Mouse (Mus musculus) midbrain, embryonic 16.5 days (tissue): ENCODE data around the gene Slc2a10. TPM values are rescaled to one million over a fixed set of nuclear protein-coding genes. Genes with fewer than 3 reads are reported as not detected.

Experiments used
- ATAC-seq: fragments of 200-750 bp; cut with Nextera tagmentation; 2 replicates; pipeline ENCODE4 v1.8.0; 2017; ENCODE audit warnings: moderate TSS enrichment
- H3K27ac ChIP-seq: fragments of 300-500 bp; sonication (generic); 2 replicates; pipeline ENCODE4 v1.5.1; 2014; ENCODE audit warnings: mild to moderate bottlenecking, low read length, mixed read lengths
- H3K27me3 ChIP-seq: fragments of 300-500 bp; sonication (generic); 2 replicates; pipeline ENCODE4 v1.6.1; 2014; ENCODE audit warnings: low read depth, low read length, mixed read lengths; ENCODE audit not compliant: control insufficient read depth, insufficient read depth
- H3K36me3 ChIP-seq: fragments of 300-500 bp; sonication (generic); 2 replicates; pipeline ENCODE4 v1.6.1; 2014; ENCODE audit warnings: mild to moderate bottlenecking, low read length, moderate library complexity, mixed read lengths; ENCODE audit not compliant: control insufficient read depth, insufficient read depth
- H3K4me1 ChIP-seq: fragments of 300-500 bp; sonication (generic); 2 replicates; pipeline ENCODE4 v1.6.1; 2014; ENCODE audit warnings: mild to moderate bottlenecking, low read length, mixed read lengths; ENCODE audit not compliant: control insufficient read depth, insufficient read depth
- H3K4me2 ChIP-seq: fragments of 300-500 bp; sonication (generic); 2 replicates; pipeline ENCODE4 v1.6.1; 2014; ENCODE audit warnings: mild to moderate bottlenecking, low read length, mixed read lengths
- H3K4me3 ChIP-seq: fragments of 300-500 bp; sonication (generic); 2 replicates; pipeline ENCODE4 v1.5.1; 2014; ENCODE audit warnings: low read depth, mild to moderate bottlenecking, low read length, moderate library complexity, mixed read lengths
- H3K9ac ChIP-seq: fragments of 300-500 bp; sonication (generic); 2 replicates; pipeline ENCODE4 v1.6.1; 2014; ENCODE audit warnings: low read depth, low read length, mixed read lengths
- H3K9me3 ChIP-seq: fragments of 300-500 bp; sonication (generic); replicated peaks from 2 replicates; pipeline ENCODE4 v1.6.1; 2014; ENCODE audit warnings: mild to moderate bottlenecking, low read length, mixed read lengths; ENCODE audit not compliant: control insufficient read depth, poor library complexity, severe bottlenecking
- WGBS: fragments of 180-500 bp; shearing (Covaris S2); extraction: QIAGEN DNeasy Blood & Tissue Kit; methylation state at CpG from one replicate; pipeline ENCODE4 v1.1.7; 2014; 5-methylcytosine and 5-hydroxymethylcytosine counted together
- polyA plus RNA-seq: library from polyadenylated mRNA; unstranded; fragments of >200 nt; fragmentation: Nextera tagmentation; extraction: Ambion mirVana; gene quantifications from 2 replicates; pipeline ENCODE4 v1.2.1, GENCODE M21; 2015

Slc2a10 gene
- 1.7 and 1.9 TPM in 2 replicates for polyA plus RNA-seq

GRCm38 (mm10) chr2:165503259-165504203 is at the start of gene Slc2a10:
TSS of gene Slc2a10 (plus strand) at chr2:165503787.
- Histone ChIP-seq H3K27ac (no peak within 1 kb of the TSS), H3K4me2 (peak within 1 kb of the TSS; percentile 46), H3K9me3 (no peaks in the 10 kb centered on the region), H3K9ac (0 out of 2 replicates have a peak within 1 kb of the TSS, but pooled peaks have one; percentile 12), H3K36me3 (no peaks in the 10 kb centered on the region), H3K4me3 (peak within 1 kb of the TSS; percentile 18; the same call in 1 of the 2 replicates), H3K4me1 (peaks cover 10% of the 10 kb centered on the region), H3K27me3 (no peaks in the 10 kb centered on the region)
- peak; percentile 64 for ATAC-seq
- 6% methylated on average over 23 of the region's 32 CpGs for WGBS

GRCm38 (mm10) chr2:165456710-165457109 is 46.9 kb upstream of the Slc2a10 start:
- no peaks in the 10 kb centered on the region for H3K9me3 ChIP-seq
- H3K4me1 ChIP-seq: no peaks in the 10 kb centered on the region
- no peak overlapping the region for H3K4me2 ChIP-seq
- H3K27me3 ChIP-seq: no peaks in the 10 kb centered on the region; the same call in 1 of the 2 replicates
- ATAC-seq: no peak
- H3K36me3 ChIP-seq: no peaks in the 10 kb centered on the region
- no peak overlapping the region for H3K4me3 ChIP-seq
- no peak overlapping the region for H3K27ac ChIP-seq
- no peak overlapping the region for H3K9ac ChIP-seq
- 57% methylated on average over 2 of the region's 2 CpGs for WGBS

GRCm38 (mm10) chr2:165458189-165458588 is 45.4 kb upstream of the Slc2a10 start:
- H3K9me3 ChIP-seq: no peaks in the 10 kb centered on the region
- H3K4me1 ChIP-seq: no peaks in the 10 kb centered on the region
- no peaks in the 10 kb centered on the region; the same call in 1 of the 2 replicates for H3K27me3 ChIP-seq
- H3K36me3 ChIP-seq: no peaks in the 10 kb centered on the region
- no peak overlapping the region for H3K9ac ChIP-seq
- no peak overlapping the region for H3K4me2 ChIP-seq
- WGBS: 41% methylated on average over 5 of the region's 5 CpGs
- H3K27ac ChIP-seq: no peak overlapping the region
- ATAC-seq: no peak
- H3K4me3 ChIP-seq: no peak overlapping the region

DNA sequence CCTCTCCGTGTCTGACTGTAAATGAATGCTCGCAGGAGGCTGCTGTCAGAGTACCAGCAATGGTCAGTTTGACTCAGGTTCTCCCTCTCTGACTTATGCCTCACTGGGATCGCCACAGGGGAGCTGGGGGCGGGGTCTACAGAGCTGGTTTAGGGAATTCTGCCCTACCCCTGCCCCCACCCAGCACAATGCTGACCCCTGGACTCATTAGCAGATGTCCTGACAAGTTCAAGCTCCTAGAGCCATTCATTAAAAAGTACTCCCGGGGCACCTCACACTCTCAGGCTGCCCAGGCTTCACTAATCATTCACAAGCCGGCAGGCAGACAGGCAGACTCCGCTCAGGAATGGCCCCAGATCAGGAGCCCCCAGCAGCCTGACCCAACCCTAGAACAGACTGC is 43.9 kb upstream of the Slc2a10 start:
- H3K9me3 ChIP-seq: no peaks in the 10 kb centered on the region
- 27% methylated on average over 7 of the region's 7 CpGs for WGBS
- ATAC-seq: no peak

DNA sequence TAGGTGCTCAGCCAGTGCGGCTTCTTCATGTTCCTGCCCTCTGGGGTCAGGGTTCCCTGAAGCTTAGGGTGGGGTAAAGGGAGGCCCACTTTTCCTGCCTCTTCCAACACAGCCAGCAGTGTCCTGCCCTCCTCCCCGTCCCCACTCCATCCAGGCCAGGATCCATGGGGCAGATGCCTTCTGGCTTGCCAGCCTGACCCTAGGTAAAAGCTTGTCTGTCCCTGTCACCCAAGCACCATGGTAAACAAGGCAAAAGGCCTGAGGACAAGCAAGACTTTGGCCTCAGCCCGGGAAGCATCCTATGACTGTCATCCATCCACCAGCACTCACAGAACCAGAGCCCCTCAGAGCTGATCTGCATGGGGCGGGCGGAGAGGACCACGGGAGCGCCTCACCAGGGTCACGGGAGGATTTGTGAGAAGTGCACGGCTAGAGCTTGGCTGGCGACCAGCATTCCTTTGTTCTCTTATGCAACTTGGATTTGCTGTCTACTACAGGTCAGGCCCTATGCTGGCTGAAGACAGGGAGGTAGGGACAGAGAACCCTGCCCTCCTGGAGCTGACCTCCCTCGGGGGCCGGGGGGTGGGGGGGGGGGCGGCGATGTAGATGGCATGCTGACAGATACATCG is 35.6 kb upstream of the Slc2a10 start:
- 30% methylated on average over 15 of the region's 15 CpGs for WGBS
- H3K9ac ChIP-seq: no peak overlapping the region
- no peaks in the 10 kb centered on the region for H3K36me3 ChIP-seq
- H3K4me1 ChIP-seq: peaks cover 6% of the 10 kb centered on the region
- ATAC-seq: no peak
- no peak overlapping the region for H3K4me2 ChIP-seq
- no peak overlapping the region for H3K4me3 ChIP-seq
- H3K27me3 ChIP-seq: peaks cover 12% of the 10 kb centered on the region; the same call in 1 of the 2 replicates
- no peak overlapping the region for H3K27ac ChIP-seq
- no peaks in the 10 kb centered on the region for H3K9me3 ChIP-seq

More for the DNA sequence above, 43.9 kb upstream of the Slc2a10 start:
- Histone ChIP-seq H3K4me2 (no peak overlapping the region), H3K9ac (no peak overlapping the region), H3K4me1 (no peaks in the 10 kb centered on the region), H3K4me3 (no peak overlapping the region), H3K27ac (no peak overlapping the region), H3K36me3 (no peaks in the 10 kb centered on the region), H3K27me3 (no peaks in the 10 kb centered on the region; the same call in 1 of the 2 replicates)

- Histone ChIP-seq H3K9me3 (no peaks in the 10 kb centered on the region), H3K4me3 (no peak overlapping the region), H3K36me3 (no peaks in the 10 kb centered on the region), H3K4me2 (no peak overlapping the region), H3K27ac (no peak overlapping the region), H3K9ac (no peak overlapping the region), H3K4me1 (peaks cover 6% of the 10 kb centered on the region), H3K27me3 (peaks cover 16% of the 10 kb centered on the region; the same call in 1 of the 2 replicates)
- ATAC-seq: no peak
- 38% methylated on average over 5 of the region's 5 CpGs for WGBS
These were observed 33.4 kb upstream of the Slc2a10 start for GRCm38 (mm10) chr2:165470167-165470566.

- Histone ChIP-seq H3K4me1 (peaks cover 6% of the 10 kb centered on the region), H3K36me3 (no peaks in the 10 kb centered on the region), H3K27me3 (peaks cover 16% of the 10 kb centered on the region; the same call in 1 of the 2 replicates), H3K4me3 (no peak overlapping the region), H3K9me3 (no peaks in the 10 kb centered on the region), H3K4me2 (no peak overlapping the region), H3K27ac (no peak overlapping the region), H3K9ac (no peak overlapping the region)
- WGBS: 83% methylated on average over 11 of the region's 11 CpGs
- ATAC-seq: no peak
These were observed 31.6 kb upstream of the Slc2a10 start for GRCm38 (mm10) chr2:165471943-165472342.

DNA sequence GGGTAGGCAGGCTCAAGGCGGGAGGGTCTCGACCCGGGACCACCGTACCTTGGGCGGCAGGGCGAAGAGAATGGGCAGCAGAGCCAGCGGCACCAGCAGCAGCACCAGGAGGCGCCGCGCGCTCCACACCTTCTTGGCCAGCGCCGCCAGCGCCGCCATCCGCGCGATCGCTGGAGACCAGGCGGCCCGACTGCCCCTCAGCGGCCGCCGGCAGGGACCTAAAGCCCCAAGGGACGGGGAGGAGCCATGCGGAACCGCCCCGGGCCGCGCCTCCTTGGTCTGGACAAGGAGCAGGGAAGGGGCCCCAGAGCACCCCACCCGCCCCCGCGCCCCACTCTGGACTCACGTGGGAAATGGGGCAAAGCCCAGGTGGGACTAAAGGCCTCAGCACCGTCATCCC is 30.6 kb upstream of the Slc2a10 start, which contains the start of gene Slc13a3:
Slc13a3 (minus strand) TSS at position 228 of the 400 bp plus-strand sequence.
- H3K27ac ChIP-seq: no peak within 1 kb of the TSS
- peaks cover 4% of the 10 kb centered on the region for H3K4me1 ChIP-seq
- 0 out of 2 replicates have a peak within 1 kb of the TSS, but pooled peaks have one; percentile 22 for H3K9ac ChIP-seq
- H3K9me3 ChIP-seq: no peaks in the 10 kb centered on the region
- H3K27me3 ChIP-seq: peaks cover 16% of the 10 kb centered on the region; the same call in 1 of the 2 replicates
- WGBS: under 1% methylated on average over 21 of the region's 35 CpGs
- no peaks in the 10 kb centered on the region for H3K36me3 ChIP-seq
- H3K4me2 ChIP-seq: peak within 1 kb of the TSS; percentile 50
- no peak for ATAC-seq
- H3K4me3 ChIP-seq: peak within 1 kb of the TSS; percentile 25
